Mouse (Mus musculus): ENCODE measurements around the gene 1700030K09Rik. TPM values are rescaled to one million over a fixed set of nuclear protein-coding genes. Genes with fewer than 3 reads are reported as not detected.

1700030K09Rik gene
- total RNA-seq, 2 experiments from 2014 or later, result 5.4 to 8.2 TPM

DNA sequence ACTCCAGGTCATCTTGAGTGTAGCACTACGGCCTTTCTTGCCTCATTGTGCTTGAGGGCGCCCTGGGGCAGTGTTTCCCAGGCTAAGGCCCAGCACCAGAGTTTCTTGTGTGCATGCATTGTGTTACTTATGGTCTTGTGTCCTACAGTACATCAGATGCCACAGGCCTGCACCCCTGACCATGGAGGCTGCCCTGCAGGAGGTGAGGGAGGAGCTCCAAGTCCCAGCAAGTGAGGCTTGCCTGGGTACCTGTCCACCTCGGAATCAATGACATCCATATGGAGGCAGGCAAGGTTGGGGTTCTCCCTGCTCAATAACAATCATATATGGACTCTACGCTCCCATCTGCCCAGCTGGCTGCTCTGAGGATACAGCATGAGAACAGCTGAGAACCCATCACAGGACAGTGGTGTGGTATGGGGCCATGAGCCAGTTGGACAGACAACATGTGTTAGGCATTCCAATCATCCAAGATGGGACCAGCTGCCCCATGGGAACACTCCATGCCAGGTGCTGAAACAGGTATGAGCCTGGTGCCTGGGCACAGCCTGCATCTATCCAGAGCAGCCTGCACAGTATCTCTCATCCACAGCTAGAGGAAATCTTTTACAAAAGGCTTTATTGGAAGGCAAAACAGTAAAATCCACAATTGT, 16.3 kb downstream of the 1700030K09Rik start:
- DNase-seq, result no peak

DNA sequence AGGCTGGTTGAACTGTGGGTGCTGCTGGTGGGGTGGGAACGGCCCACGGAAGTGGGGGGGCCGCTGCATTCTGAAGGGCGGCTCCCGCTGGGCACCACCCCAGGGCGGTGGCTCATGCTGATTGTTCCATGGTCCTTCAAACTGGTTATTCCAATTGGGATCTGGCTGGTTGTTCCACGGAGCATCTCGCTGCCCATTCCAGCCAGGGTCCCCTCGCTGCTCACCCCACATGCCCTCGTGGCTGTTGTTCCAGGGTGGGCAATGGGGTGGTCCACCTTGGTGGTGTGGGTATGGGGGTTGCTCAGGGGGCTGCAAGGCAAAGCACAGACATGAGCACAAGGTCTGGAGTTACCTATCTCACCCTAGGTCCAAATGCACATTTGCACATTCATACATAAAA, 20.5 kb downstream of the 1700030K09Rik start:
- no peak for DNase-seq

DNA sequence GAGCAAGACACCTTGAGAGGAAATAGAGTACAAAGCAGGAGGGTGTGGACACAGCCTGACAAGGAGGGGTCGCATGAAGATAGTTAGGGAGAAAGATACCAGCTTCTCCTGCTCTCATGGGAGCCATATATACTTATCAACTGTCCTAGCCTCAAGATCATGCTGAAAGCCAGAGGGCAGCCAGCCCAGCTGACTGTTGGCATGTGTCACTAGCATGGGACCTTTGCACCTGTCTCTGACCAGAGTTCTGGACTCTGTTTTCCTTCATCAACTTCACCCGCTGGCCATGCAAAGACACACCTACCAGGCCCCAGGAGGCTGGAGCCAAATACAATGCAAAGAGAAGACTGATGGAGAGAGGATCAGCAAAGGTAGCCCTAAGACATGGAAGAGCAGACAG, 25.6 kb downstream of the 1700030K09Rik start:
- no peak for DNase-seq

DNA sequence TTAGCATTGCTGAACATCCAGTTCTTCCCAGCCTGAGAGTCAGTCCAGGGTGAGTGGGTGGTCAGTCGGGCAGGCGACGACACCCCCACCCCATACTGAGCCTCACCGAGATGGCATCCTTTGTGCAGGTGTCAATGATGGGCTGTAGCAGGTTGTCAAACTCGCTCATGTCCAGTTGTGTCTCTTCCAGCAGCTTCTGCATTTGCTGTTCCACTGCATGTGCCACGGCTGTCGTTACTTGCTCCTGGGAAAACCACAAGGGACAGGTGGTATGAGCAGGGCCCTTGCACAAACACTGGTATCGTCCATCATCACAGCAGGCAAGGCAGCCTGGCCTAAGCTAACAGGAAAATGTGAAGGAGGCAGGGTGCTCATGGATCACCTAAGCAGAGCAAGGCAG, 26.3 kb downstream of the 1700030K09Rik start:
- DNase-seq, result no peak

DNA sequence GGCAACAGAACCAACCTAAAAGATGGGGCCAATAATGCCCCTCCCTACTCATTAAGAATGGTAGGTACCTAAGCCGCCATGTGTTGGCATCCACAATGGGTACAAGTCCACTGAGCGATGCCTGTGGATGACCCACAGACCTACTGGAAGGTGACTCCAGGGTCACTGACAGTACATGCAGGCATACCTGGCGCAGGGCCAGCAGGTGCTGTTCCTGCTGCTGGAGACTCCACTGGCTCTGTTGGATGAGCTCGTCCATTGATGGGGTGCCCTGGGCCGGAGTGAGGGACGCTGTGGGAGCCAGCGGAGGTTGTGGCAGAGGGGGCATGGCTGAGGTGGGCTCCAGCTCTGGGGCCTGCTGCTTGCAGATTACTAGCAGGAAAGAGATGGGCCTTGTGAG, 27.0 kb downstream of the 1700030K09Rik start:
- no peak for DNase-seq

DNA sequence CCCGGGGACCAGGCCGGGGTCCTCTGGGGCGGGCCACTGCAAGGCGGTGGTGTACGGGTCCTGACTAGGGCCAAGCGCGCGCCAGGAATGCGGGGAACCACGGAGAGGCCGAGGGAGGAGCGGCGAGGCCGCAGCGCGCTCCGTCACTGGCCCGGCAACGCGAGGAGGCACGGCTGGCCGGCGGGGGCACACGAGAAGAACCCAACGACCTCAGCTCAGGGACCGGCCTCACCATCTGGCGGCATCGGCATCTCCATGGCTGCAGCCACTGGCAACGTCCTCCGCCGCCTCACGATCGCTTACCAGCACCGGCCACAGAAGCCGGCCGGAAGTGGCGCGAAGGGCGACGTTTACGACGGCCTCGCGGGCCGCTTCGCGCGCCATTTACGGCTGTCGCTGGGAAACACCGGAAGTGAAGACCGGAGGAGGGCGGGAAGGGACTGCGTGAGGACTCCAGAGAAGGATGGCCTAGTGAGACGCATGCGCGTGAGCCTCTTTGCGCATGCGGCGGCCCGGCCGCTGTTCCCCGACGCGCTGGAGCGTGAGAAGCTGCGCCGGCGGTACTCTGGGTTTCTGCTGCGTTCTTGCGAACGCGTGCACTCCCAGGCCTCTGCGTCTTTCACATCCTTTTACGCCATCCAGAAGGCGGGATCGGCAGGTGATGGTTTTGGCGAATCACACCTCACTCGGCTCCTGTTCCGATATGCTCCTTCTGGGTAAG, 31.3 kb downstream of the 1700030K09Rik start, which contains the start of gene Cherp:
TSS of gene Cherp (minus strand) at position 401 of the 721 bp plus-strand sequence.
- peak; percentile 97 for DNase-seq

DNA sequence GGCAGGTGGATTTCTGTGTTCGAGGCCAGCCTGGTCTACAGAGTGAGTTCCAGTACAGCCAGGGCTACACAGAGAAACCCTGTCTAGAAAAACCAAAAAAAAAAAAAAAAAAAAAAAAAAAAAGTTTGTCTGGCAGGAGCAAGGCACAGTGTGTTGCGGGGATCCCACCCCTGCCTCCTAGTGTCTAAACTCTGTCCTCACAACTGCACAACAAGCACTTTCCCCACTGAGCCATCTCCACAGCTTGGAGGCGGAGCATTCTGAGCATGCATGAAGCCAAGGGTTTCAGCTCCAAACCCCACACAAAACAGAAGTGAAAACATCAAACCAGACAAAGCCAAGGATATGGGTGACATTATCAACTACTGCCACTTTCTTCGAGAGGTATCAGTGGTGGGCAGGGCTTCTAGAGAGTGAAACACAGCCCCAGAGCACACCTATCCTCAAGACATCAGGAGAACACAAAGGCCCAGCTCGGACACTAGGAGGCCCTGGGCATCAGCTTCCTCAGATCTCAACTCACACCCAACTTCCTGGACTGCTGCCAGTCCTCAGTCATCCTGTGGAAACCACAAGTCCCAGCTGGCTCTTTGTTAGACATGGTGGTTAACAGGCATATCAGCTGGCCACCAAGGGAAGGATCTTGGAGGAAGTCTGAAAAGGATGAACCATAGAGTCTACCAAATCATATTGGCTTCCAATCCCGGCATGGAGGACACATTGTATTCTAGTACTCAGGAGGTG, 41.9 kb downstream of the 1700030K09Rik start:
- DNase-seq, result peak; percentile 43

DNA sequence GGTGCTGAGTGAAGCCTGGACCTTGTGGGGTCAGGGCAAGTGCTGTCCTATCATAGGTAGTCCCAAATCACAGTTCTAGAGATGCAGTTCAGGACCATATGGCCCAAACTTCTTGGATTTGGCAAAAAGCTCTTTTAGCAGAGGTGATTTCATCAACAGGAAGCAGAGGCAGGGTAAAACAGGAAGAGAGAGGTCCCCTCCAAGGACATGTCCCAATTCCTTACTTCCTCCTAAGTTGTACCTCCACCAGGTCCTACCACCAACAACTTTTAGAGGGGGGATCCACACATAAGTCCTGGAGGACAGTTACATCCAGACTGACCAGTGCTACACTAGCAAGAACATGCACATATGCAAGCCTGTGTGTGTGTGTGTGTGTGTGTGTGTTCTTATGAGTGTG, 43.3 kb downstream of the 1700030K09Rik start:
- DNase-seq, result no peak

DNA sequence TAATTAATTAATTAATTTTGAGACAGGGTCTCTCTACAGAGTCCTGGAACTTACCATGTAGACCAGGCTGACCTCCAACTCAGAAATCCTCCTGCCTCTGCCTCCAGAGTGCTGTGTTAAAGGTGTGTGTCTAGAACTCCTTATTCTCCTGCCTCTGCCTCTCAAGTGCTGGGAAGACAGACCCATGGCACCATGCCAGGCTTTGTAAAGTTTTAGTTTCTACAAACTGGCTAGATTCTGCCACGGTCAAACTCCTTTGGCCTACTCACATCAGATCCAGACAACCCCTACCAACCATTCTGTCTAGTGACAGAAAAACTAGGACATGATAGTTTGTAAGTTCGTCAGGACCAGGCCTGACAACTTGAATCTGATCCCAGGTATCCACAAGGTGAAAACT, 47.3 kb downstream of the 1700030K09Rik start:
- DNase-seq, result peak; percentile 30

DNA sequence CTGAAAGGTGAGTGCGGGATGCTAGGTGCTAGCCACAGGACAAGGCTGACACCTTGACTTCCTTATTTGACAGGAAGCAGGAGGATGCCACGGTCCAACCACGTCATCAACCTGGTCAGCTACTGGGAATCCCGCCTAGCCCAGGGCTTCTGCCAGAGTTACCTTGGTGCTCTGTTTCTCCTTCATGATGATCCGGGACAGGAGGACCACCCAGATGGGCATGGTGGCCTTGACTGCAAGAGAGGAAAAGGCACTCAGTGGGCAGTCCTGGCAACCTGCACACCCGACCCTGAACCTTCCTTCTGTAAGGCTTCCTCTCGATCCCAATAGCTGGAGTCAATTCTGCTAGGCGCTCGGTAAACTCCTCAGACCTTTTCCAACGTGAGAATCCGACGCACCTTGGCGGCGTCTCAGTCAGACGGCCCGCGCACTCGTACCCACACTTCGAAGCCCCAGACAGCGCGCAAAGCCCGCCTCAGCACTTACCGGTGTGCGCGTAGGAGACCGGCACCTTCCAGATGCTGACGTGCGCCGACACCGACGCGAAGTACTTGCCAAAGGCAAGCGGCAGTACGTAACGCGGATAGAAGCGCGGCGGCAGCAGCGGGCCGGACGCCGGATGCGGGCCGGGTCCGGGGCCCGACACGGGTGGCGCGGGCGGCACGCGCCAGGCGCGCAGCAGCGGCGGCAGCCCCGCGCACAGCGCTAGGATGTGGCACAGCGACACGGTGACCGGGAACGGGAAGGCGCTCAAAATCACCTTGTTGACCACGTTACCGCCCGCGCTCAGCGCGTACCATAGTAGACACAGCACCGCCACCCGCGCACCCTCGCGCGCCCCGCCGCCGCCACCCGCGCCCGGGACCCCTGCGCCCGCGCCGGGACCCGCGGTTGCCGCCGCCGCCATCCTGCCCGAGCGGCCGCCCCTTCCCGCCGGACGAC, 48.3 kb downstream of the 1700030K09Rik start, which contains the start of gene Slc35e1:
TSS of gene Slc35e1 (minus strand) at position 935 of the 942 bp plus-strand sequence.
- DNase-seq, result peak; percentile 20

DNA sequence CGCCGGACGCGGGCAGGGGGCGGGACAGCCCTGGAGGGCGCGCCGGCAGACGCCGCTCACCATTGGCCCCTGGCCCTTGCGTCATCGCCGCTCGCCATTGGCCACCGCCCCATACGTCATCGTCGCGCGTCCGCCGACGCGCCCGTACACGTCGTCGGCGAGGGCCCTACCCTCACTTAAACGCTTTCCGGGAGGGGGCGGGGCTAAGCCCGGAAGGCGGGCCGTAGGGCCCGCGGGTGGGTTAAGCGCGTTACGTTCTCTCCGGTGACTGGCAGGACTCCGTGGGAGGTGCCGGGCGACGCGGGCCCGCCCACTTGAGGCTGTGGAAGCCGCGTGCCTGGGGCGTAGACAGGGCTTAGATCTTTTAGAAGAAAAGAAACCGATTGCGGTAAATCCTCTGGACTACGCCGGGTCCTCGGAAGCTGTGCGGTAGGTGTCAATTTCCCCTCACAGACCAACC, 49.0 kb downstream of the 1700030K09Rik start:
- DNase-seq, result peak; percentile 99

DNA sequence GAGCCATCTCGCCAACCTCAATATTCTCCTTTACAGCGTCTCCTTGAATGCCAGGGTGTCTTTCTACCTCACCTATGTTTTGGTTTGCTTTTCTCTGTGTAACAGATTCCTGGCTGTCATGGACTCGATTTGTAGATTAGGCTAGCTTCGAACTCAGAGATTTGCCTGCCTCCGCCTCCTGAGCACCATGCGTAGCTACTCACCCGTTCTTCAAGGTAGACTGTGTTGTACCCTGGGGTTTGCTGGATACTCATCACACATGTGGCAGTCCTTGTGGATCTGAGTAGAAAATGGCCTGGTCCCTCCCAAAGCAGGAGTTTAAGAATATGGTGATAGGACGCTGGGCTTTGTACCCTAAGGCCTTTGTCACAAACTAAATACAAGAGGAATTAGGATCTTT, 49.7 kb downstream of the 1700030K09Rik start:
- no peak for DNase-seq

DNA sequence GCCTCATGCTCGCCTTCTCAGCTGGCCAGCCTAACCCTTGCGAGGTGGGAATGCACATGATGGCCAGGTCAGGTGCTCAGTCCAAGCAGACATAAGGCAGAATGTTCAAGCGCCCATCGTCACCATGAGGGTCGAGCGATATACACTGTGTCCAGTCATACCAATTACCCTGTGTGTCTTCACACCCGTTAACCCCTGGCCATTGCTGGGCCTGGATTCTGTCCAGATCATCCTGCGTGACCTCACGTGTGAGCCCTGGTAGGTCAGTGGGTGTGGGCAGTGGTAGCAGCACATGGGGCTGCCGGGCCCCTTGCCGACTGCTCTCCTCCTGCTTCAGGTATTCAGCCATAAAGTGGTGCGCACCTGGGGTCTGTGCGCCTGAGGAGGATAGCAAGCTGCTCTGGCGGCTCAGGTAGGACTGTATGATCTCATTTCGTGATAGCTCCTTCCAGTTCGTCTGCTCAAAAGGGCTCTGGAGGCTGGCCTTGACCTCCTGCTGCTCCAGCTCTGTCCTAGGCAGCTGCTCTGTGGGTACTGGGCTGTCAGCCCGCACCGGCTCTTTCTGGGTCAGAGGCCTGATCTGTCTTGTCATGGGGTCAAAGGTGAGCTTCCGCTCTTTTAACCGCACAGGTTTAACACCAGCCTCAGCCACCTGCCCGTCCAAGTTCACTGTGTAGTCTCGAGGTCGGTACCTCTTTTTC, 51.9 kb downstream of the 1700030K09Rik start:
- DNase-seq, result no peak

DNA sequence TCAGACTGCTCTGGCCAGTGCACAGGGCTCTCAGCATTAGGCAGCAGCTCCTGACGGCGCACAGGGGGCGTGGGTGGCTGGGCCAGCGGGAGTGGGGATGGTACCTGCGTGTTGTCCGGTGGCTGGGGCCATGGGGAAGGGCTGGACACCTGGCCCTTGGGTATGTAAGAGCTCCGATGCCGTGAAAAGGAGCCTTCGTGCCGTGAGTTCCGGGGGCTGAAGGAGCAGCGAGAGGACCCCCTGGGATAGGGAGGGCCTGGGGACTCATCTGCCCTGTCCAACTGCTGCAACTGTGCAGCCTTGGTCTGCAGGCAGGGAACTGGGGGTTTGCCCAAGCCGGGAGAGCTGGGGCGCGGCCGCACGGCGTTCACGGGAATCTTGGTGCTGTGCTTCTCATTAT, 52.5 kb downstream of the 1700030K09Rik start:
- DNase-seq, result no peak

DNA sequence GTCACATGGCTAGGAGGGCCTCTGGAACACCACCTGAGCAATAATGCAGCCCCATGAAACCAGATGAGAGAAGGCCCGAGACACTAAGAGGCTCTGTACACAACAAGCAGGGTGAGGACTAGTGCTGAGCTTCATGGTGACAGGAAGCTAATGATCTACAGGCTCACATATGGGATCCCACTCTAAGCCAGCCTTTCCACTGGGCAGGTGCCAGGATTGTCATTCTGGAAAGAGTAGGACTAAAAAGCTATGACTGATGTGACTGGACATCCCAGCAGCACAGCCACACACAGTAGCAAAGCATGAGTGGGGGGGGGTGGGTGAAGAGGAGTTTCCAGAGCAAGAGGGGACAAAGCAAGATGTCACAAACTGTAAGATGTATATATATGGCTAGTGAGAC, 54.2 kb downstream of the 1700030K09Rik start:
- peak; percentile 20 for DNase-seq

DNA sequence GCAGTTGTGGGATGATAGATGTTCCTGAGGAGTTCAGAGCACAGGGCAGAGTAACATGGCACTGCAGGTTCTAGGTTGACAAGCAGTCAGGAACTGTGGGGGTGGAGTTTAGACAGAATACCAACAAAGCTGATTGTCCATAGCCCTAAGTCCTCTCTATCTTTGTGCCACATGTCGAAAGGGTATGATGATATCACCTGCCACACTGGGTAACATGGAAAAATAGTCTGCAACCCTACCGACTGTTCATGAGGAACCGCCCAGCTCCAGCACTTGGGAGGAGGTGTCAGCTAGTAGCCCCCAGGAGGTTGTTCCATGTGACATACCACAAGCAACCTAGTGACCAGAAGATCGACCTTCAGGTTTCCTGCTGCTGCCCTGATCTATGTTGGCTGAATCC, 54.8 kb downstream of the 1700030K09Rik start:
- DNase-seq, result no peak

DNA sequence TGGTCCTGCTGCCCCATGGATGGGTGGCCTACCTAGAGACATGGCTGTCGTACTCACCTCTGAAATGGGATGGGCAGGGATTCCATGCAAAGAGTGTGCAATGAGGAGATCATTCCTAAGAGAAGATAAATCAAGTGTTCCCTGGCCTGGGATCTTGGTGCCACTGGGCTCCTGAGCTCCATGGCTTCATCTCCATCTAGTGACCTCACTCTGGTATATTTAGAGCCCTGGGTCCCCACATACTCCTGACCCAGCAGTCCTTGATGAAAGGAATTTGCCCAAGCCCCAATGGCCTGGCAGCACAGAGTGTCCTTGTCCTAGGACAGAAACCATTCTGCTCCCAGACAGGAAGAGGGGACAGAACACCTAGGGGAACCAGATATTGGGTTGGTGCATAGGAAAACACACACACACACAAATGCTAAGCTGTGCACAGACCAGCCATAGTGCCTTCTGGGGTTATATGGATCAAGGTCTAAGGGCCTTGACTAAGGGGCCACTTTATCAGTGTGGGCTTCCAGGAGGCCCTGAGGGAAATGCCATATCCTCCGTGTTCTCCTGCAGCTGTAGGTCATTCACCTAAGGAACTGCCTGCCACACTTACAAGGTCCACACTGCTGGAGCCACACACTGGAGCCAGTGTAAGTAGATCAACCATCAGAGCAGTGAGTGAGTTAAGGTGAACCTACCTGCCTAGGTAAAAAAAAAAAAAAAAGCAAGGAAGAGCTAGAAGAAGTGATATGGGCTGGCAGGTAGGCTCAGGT, 56.0 kb downstream of the 1700030K09Rik start:
- DNase-seq, result peak; percentile 52

DNA sequence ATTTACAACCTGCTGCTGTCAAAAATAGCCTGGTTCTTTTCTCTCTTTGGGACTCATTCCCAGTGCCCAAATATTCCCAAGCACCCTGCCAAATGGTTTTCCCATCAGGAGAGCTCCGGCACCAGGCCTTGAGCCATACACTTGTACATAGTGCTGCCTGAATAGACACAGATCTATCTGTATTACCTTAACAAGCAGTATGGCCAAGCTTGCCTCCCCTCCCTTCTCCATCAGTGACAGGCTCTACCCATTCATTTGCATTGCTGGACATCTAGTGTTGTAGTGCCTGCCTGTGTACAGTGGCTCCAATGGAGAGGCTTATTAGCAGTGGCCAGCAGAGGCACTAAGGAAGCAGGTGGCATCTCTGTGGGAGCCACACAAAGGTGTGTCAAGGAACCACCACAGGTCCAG, 56.8 kb downstream of the 1700030K09Rik start:
- peak; percentile 25 for DNase-seq

DNA sequence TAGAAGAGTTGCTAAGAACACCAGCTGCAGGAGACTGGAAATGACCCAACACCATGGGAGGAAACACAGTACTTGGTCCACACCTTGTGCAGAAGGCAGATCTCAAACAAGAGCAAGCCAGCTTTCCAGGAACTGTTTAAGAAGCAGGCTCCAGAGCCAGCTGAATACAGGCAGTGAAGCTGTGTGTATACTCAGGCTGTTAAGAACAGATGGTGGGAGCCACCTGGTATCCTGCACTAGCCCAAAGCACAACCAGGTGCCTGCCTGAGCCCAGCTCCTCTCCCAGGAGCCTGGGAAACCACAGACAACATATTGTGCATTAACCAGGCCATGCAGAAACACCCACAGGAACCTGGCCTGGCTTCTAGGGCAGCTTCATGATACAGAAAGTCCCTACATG, 60.5 kb downstream of the 1700030K09Rik start:
- no peak for DNase-seq

DNA sequence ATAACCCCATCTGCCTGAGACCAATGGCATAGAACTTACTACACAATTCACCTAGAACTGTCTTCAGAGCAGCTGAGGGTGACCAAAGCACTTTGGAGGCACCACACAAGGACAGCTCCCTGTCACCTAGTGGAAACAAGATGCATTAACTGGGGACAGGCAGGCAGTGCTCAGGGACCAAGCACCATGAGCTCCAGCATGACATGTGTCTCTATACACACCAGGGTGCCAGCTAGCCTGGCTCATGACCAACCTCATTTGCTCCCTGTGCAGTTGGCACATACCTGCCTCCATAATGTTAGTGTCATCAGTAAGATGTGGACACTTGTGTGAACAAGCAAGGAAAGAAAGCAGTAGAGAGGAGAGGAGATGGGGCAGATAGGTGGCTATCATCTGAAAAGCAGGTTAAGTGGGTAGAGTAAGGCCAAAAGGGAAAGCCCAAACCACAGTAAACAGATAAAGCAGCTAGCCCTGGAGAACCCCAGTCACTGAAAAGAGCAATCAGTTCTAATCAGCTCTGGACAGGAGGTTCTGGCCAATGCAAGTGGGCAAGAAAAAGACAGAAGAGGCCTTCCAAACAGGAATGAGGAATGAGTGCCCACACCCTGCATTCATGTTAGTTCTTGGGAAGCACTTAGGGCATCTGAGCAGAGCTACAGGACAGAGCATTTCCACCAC, 61.1 kb downstream of the 1700030K09Rik start:
- no peak for DNase-seq
